Mouse (Mus musculus) heart, adult 11 months (tissue): ENCODE measurements around the gene Tmem175.
A peak's percentile ranks its signal among the peaks of the same experiment; 100 is the strongest.
"Not testable (repeated sequence)": the region's sequence is repeated elsewhere in the genome, so short reads cannot be mapped to it uniquely, and the experiment has no call there.

Experiments
- DNase-seq: peaks from one replicate; pipeline ENCODE4 v3.0.0; 2022

The Tmem175 gene

GRCm38 (mm10) chr5:108629634-108630483 is at the start of gene Tmem175, which contains the start of gene Gak:
Gene Tmem175 (plus strand): TSS chr5:108629770.
Gene Gak (minus strand): TSS chr5:108629755.
- DNase-seq = peak; percentile 99

- DNase-seq = peak; percentile 77
Observed at GRCm38 (mm10) chr5:108581361-108581891, 48.1 kb upstream of the Tmem175 start.

GRCm38 (mm10) chr5:108599923-108600322 is 29.6 kb upstream of the Tmem175 start:
- DNase-seq = no peak

- DNase-seq = no peak
Observed at GRCm38 (mm10) chr5:108602537-108602936, 27.0 kb upstream of the Tmem175 start.

- peak; percentile 63 for DNase-seq
Observed at GRCm38 (mm10) chr5:108610426-108610825, 19.1 kb upstream of the Tmem175 start.

GRCm38 (mm10) chr5:108621870-108622269 is 7.7 kb upstream of the Tmem175 start:
- peak; percentile 92 for DNase-seq

GRCm38 (mm10) chr5:108626050-108626660 is 3.4 kb upstream of the Tmem175 start:
- no peak for DNase-seq

GRCm38 (mm10) chr5:108628891-108629633 is 508 bp upstream of the Tmem175 start:
- DNase-seq = no peak

- DNase-seq = peak; percentile 76
Observed at GRCm38 (mm10) chr5:108633676-108634075, 4.1 kb downstream of the Tmem175 start.

GRCm38 (mm10) chr5:108634088-108634487 is 4.5 kb downstream of the Tmem175 start:
- DNase-seq = not testable (repeated sequence)

- DNase-seq = peak; percentile 12
Observed at GRCm38 (mm10) chr5:108636172-108636571, 6.6 kb downstream of the Tmem175 start.

GRCm38 (mm10) chr5:108643674-108644073 is 14.1 kb downstream of the Tmem175 start:
- peak; percentile 10 for DNase-seq

- DNase-seq = peak; percentile 90
Observed at GRCm38 (mm10) chr5:108645651-108646342, 16.2 kb downstream of the Tmem175 start.

GRCm38 (mm10) chr5:108646343-108646660 is 16.7 kb downstream of the Tmem175 start:
- DNase-seq = peak; percentile 86

GRCm38 (mm10) chr5:108647311-108647710 is 17.7 kb downstream of the Tmem175 start:
- peak; percentile 80 for DNase-seq

- peak; percentile 80 for DNase-seq
Observed at GRCm38 (mm10) chr5:108647820-108648465, 18.4 kb downstream of the Tmem175 start.

- peak; percentile 80 for DNase-seq
Observed at GRCm38 (mm10) chr5:108648937-108649576, 19.5 kb downstream of the Tmem175 start.

- DNase-seq = peak; percentile 70
Observed at GRCm38 (mm10) chr5:108650341-108650740, 20.8 kb downstream of the Tmem175 start.

- DNase-seq = peak; percentile 78
Observed at GRCm38 (mm10) chr5:108651136-108651720, 21.7 kb downstream of the Tmem175 start.

GRCm38 (mm10) chr5:108651823-108652222 is 22.3 kb downstream of the Tmem175 start:
- peak; percentile 90 for DNase-seq

GRCm38 (mm10) chr5:108653341-108653740 is 23.8 kb downstream of the Tmem175 start:
- peak; percentile 83 for DNase-seq
